Mouse (Mus musculus): ENCODE data around the gene Mef2c.

Mef2c gene

DNA sequence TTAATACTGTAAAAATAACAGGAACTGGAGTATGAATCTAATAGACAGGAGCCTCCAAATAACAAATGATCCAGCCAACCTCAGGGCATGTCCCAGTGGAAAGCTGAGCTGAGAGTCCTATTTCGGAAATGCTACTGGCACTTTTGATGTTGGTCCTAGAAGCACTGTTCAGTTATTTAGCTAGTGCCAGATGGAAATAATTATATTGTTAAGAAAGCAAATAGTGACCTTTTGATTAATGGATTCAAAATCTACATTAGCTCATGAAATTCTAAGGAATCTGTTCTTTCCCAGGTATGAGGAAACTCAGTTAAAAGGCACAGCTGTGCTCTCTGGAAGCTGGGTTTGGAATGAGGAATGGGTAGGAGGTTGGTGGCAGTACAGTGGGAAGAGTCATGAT is 108.4 kb downstream of the Mef2c start:
- DNase-seq (ENCODE audit: low spot score): no peak

DNA sequence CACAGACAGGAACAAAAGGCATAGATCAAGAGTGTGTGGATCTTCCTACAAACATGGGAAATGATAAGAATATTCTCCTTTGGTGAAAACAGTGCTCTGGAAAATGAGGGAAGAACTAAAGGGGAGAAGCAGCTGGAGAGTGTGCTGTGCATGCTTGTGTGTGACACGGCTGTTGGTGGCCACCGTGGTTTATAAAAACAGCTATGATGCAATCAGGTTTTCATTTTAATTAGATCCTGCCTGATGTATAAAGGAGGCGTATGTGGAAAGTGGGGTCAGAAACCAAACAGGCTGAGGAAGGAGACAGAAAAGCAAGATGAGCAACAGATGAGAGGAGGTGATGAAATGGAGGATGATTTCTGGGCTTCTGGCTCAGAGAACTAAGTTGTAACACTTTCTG is 112.0 kb downstream of the Mef2c start:
- no peak for DNase-seq (ENCODE audit: low spot score)

DNA sequence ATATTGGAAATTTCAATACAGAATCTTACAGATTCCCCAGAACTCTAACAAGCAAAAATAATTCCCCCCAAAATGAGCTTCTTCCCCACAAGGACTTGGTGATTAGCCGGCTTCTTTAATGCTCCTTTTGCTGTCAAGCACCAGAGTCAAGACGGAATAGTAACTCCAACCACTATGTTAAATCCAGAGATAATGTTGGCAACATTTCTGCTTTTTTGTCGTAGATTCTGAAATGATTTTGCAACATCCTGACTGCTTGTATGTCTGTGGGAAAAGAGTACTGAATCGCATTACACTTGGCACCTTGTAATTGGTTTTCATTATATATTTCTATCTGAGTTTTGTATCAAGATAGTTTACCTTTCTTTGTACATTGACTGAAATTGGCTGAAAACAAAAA is 120.8 kb downstream of the Mef2c start:
- DNase-seq (ENCODE audit: low spot score): no peak

DNA sequence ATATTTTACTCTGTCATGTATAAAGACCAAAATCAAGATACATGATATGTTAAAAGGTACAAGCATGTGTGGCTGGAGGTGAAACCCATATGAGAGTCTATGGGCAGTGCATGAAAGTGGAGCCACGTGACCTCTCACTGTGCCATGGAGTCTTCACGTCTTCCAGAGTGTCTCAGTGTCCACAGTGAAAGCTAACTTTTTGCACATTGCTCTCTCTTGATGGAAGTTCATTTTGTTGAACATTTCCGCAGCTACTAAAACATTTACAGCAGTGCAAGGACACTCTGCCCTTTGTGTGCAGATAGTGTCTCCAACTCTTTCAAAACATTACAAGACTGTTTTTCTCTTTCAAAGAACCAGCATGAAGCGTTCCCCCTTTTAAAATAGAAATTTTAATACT is 123.6 kb downstream of the Mef2c start:
- no peak for DNase-seq (ENCODE audit: low spot score)

DNA sequence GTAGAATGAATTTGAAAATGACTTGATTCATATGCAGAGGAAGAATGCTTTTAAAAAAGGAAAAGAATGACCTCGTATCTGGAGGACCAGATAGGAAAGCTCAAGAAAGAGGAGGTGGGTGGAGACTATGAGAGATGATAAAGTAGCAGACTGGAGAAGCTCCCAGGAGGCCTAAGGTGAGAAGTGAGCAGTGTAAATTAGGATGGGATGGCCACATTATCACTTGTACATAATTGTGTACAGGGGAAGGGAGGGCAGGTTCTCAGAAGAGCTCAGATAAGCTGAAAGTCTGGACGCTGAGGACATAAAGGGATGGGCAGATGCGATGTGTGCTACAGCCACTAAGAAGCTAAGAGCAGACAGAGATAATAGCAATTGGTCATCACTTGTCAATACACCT is 124.3 kb downstream of the Mef2c start:
- DNase-seq (ENCODE audit: low spot score): no peak

DNA sequence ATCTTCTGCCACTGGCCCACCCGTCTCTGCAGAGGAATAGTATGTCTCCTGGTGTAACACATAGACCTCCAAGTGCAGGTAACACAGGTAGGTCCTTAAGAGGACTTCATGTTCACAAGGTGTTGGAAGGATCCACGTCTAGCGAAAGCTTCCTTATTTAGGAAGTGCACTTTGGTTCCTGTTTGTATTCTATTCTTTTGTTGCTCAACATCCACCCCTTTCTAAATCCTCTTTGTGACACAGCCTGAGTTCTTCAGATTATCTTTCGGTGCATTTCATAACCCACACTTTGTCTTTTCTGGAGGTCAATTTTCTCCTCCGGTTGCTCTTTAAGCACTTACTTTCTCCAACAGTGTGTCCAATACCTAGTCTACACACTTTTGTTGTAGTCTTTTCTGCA is 129.3 kb downstream of the Mef2c start:
- DNase-seq (ENCODE audit: low spot score): no peak

DNA sequence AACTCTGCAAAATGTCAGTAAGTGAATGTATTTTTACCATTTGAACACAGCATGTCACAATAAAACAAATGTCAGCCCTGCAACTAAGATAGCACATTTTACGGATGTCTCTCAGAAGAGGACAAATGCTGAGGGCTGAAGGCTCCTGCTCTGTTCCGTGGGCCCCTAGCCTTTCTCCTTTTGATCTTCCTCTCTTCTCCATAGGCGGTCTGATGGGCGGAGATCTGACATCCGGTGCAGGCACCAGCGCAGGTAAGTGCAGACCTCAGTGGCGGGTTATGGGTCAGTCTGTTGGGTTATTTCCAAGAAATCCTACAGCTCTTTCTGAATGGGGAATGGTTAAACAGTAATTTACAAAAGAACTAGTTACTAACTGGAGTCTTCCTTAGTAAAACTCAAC is 131.4 kb downstream of the Mef2c start:
- DNase-seq (ENCODE audit: low spot score): no peak

DNA sequence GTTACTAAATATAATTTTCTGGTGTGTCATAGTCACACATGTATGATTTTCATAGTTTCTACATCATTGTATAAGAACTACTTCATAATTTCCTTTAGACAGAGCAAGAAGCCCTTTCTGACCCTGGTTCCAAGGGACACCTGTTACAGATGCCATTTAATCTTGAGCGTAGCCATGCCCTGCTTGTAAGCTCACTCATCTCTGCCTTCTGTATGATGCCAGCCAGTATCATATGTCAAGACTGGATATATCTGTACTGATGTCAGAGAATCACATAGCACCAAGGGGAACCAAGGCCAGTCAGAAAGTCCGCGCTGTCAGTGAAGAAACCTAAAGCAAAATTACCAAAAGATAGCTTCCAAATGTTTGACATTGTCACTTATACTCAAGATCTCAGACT is 133.8 kb downstream of the Mef2c start:
- DNase-seq (ENCODE audit: low spot score): no peak

DNA sequence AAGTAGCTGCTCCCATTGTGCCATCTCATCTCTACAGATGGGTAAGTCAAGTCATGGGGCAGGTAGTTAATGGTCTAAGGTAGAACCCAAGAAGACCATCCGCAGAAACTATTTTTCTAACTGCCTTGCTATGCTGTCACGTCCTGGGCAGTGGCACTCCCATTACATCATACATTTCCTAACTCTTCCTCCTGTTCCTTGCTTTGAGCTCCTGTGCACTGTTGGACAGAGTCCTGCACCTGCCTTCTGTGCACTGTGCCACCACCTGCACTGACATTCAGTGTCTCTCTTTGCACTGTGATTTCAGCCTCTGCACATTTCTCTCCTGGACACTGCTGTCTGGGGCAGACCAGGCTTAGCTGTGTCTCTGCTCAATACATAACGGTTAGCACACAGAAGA is 134.9 kb downstream of the Mef2c start:
- no peak for DNase-seq (ENCODE audit: low spot score)

DNA sequence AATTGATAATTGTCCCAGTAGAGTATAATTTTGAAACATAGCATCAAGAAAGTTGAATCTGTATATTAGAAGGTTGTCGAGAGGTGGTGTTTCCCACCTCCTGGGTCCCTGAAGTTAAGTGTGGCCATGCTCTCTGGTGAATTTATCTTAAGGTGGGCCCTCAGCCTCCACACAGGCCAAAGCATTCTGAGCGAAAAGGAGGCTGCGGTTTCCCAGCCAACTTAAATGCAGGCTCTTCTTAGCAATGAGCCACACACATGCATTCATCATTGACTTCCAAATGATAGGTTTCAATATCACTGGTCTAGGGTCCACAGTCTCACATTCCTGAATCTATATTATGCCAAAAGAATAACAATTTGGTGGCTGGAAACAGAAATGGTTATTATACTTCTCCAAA is 145.2 kb downstream of the Mef2c start:
- no peak for DNase-seq (ENCODE audit: low spot score)

DNA sequence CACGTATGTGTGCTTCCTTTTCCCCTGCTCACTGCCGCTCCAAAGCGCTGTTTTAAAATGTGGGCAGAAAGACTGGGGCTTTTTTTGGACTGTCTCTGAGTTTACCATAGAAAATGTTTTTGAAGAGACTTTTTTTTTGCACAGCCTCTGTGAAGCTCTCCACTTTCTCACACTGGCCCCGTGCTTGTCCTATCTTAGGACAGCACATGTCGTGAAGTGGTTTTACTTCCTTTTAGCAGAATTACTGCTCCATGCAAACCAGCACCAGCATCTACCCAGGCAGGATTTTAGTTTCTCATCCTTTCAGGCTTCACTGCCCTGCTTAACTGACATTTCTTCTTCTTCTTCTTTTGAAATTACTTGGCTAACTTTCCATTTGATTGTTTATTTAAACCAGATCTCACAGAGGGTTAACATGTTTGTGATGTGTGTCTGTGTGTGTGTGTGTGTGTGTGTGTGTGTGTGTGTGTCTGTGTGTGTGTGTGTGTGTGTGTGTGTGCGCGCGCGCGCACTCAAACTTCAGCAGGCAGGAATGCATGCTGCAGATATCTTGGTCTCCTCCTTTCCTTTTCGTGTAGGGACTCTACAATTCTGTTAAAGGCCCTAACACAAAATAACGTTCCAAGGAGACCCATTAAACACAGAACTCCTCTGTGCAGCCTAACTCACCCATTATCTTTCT is 146.1 kb downstream of the Mef2c start:
- no peak for DNase-seq (ENCODE audit: low spot score)

DNA sequence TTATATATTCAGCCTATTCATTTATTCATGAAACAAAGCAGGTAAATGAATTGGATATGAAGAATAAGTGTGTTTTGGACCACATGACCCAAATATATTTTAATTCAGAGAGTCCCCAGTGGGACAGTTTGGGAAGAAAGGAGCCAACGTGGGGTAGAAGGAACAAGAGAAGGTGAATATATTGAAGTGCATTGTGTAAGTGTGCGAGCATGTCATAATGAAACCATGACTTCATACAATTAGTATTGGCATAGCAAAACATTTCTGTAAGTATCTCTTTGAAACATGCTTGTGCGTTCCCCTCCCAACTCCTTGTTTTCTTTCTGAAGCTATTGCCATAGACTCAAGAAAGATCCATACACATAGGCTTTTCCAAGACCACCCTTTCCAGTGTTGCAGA is 147.0 kb downstream of the Mef2c start:
- DNase-seq (ENCODE audit: low spot score): no peak

DNA sequence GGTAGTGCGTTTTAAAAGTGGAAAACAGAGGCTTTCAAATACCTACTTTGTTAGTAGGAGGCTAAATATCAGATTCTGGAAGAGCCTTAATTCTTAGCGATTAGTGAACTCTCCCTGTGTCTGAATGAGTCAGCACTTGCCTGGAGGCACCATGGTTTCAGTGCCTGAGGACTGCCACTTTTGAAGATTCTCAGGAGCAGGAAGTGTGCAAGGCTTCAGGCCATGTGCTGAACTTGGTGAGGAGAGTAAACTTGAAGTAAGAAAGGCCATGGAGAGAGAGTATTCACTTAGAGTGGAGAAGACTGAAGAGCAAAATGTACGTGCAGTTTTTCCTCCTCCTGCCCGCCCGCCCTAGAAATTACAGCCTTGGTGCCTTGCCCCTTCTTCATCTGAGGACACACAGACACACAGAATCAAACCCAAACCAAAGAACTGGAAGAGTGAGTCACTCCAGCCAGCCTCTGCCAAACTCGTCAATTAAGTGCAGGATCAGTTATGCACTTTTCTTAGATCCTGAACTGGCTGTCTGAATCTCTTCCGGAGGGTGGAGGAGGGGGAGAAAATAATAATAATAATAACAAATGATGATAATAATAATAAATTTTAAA is 148.2 kb downstream of the Mef2c start:
- DNase-seq (ENCODE audit: low spot score): no peak

DNA sequence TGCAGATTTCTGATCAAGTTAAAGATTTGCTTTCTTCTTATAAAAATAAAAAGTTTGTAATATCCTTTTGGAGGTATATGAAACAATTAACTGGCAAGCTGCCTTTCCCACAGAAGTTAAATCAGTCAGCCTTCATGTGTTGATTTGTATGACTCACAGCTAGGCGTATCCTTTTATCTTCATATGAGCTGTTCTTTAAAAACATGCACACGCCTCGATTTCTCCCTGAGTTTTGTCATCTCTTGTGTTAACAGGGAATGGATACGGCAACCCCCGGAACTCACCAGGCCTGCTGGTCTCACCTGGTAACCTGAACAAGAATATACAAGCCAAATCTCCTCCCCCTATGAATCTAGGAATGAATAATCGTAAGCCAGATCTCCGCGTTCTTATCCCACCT is 148.7 kb downstream of the Mef2c start:
- DNase-seq (ENCODE audit: low spot score): no peak

DNA sequence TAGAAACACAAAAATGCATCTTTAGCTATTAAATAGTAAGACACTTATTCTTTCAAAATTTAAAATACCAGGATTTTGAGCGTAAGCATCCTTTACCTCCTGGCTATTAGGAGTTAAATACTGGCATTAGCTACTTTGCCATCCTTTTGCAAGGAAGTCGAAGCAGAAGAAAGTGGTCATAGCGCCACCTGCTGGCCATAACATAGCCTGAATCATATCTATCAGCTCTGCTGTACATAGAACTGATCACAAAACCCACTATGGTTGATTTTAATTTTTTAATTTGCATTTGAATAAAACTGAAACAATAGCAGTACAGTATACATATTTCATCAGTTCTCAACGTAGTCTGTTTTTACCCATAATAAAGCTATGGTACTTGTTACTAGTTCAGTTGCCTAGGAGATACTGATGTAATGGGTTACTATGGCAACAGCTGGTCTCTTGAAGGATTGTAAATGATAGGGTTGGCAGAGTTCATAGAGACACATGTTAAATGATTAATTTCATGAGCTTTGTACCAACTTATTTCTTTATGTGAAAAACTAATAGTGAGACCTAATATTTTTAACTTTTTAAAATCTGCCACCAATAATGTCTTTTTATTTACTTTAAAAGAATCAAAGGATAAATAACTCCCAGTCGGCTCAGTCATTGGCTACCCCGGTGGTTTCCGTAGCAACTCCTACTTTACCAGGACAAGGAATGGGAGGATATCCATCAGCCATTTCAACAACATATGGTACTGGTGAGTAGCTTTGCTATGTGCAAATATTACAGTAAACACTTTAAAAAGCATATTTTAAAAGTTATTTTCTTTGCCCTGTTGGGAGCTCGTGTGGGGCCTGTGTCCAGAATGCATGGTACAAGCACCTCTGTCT is 151.3 kb downstream of the Mef2c start:
- peak; percentile 47 for DNase-seq (ENCODE audit: low spot score)

DNA sequence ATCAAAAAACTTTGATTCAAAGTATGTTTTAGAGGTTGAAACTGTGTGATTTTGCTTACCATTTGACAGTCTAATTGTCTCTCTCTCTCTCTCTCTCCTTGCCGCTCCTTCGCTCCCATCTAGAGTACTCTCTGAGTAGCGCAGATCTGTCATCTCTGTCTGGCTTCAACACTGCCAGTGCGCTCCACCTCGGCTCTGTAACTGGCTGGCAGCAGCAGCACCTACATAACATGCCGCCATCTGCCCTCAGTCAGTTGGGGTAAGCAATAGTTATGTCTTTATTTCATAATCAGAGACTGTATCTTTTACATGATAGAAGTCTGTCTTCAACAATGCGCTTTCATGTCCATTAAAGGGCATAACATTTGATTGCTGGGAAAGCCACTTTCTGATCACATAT is 152.3 kb downstream of the Mef2c start:
- DNase-seq (ENCODE audit: low spot score): no peak

DNA sequence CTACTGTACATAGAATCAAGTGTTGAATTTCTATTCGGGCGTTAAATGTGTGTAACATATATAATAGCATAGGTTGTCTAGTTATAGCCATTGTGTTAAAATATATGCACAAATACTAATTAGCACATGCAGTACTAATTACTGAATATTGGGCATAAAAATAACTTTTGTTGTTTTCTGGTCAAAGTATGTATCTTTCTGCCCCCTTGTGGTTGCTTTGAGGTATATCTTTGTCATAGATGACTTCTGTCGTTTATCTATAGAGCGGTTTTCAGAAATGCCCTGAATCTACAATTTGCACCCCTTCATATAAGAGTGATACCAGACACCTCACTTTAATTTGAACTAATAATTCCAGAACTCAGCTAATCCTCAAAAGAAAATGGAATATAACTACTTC is 152.9 kb downstream of the Mef2c start:
- DNase-seq (ENCODE audit: low spot score): no peak

DNA sequence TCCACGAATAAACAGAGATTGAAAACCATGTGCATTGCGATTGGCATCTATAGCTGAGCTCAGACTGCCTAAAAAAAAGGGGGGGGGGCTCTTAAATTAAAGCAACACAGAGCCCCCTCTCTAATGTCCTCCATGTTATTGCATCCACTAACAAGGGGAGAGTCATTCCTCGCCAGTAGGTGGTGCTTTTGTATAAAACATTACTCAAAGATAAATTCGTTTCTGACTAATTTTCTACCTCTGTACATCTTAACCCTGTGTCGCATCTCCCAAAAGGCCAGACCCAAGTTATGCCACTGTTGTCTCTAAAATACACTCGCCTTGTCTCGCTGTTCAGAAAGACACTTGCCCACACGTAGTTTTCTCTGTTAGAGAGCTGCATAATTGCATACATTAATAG is 156.9 kb downstream of the Mef2c start:
- DNase-seq (ENCODE audit: low spot score): no peak

DNA sequence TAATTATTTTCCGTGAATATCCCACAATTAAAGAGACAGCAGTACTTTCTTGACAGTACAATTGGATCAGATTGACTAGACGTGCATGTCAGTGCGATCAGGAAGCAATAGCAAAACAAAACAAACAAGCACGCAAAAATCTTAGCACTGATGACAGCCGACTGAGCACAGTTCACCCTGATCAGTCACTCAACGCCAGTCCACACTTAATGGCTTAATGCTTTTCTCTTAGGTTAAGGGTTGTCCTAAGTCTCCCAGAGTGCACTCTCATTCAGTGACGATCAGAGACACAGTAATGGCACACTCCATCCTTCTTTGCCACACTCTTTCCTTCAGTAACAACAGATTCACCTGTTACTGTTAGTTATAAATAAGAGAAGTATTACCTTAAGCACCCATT is 157.3 kb downstream of the Mef2c start:
- DNase-seq (ENCODE audit: low spot score): no peak

DNA sequence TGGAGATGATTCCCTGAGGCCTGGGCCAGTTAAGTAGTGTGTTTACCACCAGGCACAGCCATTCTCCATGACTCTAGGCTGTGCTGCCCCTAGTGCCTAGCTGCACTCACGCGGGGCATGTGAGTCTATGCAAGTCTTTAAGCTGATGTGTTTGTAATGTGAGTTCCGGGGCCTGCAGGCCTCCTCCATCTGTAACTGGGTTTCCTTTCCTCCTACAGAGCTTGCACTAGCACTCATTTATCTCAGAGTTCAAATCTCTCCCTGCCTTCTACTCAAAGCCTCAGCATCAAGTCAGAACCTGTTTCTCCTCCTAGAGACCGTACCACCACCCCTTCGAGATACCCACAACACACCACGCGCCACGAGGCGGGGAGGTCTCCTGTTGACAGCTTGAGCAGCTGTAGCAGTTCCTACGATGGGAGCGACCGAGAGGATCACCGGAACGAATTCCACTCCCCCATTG is 158.3 kb downstream of the Mef2c start:
- no peak for DNase-seq (ENCODE audit: low spot score)

DNA sequence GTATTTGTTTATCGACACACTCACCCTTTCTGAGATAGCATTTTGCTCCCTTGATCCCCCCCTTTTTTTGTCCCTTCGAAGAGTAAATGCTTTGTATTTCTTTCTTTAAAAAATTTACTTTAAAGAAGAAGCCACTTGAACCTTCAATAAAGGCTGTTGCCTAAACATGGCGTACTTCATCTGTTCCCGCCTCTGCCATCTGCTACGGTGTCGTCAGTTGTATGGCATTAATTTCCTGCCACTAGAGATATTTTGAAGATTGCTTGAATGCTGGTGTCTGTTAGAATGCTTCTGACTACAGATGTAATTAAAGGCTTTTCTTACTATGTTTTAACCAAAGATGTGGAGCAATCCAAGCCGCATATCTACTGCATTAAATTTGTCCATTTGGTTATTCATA is 162.3 kb downstream of the Mef2c start:
- DNase-seq (ENCODE audit: low spot score): no peak

DNA sequence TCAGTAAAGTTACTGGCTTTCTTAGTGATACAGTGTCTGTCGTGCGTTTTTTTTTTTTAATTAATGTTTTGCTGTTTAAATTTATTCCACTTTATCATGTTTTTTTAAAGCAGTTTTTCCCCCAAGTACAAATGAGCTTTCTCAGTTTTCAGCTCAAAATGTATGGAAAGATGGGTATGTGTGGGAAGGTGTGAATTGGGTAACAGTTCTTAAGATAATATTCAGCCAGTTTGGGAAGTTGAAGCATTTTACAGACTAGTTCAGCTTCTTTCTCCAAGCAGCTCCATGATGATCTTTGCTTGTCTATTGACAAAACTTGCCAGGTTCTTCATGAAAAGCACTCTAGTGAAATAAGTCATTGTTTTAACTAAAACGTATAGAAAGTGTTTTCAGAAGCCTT is 163.2 kb downstream of the Mef2c start:
- DNase-seq (ENCODE audit: low spot score): no peak

DNA sequence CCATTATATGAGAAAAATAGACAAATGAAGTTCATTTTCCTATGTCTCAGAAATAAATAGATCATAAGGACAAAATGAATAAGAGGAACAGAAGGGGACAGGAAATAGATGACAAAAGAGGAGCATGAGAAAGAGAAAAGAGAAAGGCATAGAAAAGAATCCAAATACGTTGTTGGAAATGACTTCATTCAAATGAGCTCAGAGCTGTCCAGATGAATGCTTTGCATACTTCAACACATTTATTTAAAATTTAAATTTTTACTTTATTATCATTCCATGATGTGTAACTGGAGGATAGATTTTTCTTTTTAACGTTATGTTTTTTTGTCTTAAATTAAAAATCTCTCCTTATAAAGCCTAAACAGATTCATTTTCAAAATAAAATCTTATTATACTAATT is 203.8 kb downstream of the Mef2c start:
- DNase-seq (ENCODE audit: low spot score): no peak

Measured in urinary bladder, postnatal 10 days (tissue).